Mouse (Mus musculus) megakaryocyte-erythroid progenitor cell, adult 5-6 weeks (primary cell): ENCODE results near the gene Iqcf3. TPM values are rescaled to one million over a fixed set of nuclear protein-coding genes. Genes with fewer than 3 reads are reported as not detected.
"Not testable (repeated sequence)": the region's sequence is repeated elsewhere in the genome, so short reads cannot be mapped to it uniquely, and the experiment has no call there.

Source experiments
- ATAC-seq: replicated peaks from 2 replicates; pipeline ENCODE4 v1.8.0; 2016; ENCODE audit warnings: mild to moderate bottlenecking, inconsistent platforms; ENCODE audit not compliant: severe bottlenecking, poor library complexity, low FRiP score, low TSS enrichment
- total RNA-seq, 2 experiments: library from RNA; stranded (forward) in 1 of 2; stranded (reverse) in 1 of 2; fragments of 200-1000, 215-1000 nt in 1 of 2; fragments of >200 nt in 1 of 2; fragmentation: Nextera tagmentation in 1 of 2; gene quantifications; 2 replicates each; pipeline ENCODE4 v1.2.3; 2014 to 2017

Iqcf3 gene
- total RNA-seq (2014; fragmentation: Nextera tagmentation), result not detected in 2 replicates
- not detected in 2 replicates for total RNA-seq (2017)

DNA sequence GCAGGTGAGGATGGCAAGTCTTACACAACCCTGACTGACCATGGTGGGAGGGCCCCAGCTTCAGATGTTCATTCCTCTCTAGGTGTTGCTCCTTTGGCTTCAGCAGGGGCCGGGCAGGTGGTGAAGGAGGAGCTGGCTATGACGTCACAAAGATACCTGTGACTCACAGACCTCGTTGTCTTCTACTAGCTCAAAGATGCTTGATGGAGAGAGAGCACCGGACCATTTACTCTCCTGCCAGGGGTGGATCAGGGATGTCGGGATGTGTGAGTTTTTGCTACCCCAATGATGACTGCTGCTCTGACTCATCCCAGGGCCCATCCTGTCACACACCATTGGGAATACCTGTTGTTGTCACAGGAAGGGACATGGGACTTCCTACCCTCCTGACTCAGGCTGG lies at the start of gene Iqcf3:
Iqcf3 (minus strand) TSS at position 101 of the 400 bp plus-strand sequence.
- no peak for ATAC-seq

- no peak for ATAC-seq
Measured at GRCm38 (mm10) chr9:106610727-106611126, 49.3 kb upstream of the Iqcf3 start.

GRCm38 (mm10) chr9:106600546-106600945 lies 39.1 kb upstream of the Iqcf3 start:
- no peak for ATAC-seq

DNA sequence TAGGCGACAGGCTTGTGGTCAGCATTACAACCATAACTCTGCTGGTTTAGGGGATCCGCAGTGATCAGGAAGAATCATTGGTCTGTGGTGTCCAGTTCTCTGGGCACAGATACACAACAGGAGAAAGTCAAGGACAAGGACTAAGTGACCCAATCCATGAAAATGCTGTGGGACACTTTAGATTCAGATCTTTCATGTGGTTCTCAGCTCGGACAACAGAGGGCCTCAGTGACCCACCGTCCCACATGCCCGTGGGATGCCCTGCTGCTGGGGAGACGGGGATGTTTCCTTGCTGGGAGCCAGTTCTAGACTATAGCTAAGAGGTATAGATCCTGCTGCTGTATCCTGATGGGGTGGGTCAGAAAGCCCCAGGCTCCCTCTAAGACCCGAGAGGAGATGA lies 37.0 kb upstream of the Iqcf3 start:
- ATAC-seq, result no peak

GRCm38 (mm10) chr9:106595836-106596235 lies 34.4 kb upstream of the Iqcf3 start:
- ATAC-seq, result no peak

DNA sequence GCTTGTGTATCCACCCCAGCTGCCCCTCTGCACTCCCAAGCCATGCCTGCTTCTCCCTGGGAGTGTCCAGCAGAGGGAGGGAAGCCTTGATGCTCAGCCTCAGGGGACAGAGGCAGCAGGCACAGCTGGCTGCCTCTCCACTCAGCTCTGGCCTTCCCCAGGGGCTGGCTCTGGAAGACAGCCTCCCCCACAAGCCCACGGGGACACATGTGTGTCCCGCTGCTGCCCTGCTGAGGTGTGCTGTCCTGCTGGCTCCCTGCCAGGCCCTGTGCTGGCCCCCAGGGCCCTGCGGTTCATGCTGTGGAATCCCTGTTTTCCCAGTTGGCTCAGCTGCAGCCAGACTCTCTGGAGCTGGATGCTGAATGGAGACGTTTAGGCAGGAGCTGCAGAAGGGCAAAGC lies 34.0 kb upstream of the Iqcf3 start:
- not testable (repeated sequence) for ATAC-seq

GRCm38 (mm10) chr9:106592158-106592557 lies 30.7 kb upstream of the Iqcf3 start:
- no peak for ATAC-seq

- no peak for ATAC-seq
Measured at GRCm38 (mm10) chr9:106582552-106582951, 21.1 kb upstream of the Iqcf3 start.

GRCm38 (mm10) chr9:106580016-106580415 lies 18.6 kb upstream of the Iqcf3 start:
- no peak for ATAC-seq

DNA sequence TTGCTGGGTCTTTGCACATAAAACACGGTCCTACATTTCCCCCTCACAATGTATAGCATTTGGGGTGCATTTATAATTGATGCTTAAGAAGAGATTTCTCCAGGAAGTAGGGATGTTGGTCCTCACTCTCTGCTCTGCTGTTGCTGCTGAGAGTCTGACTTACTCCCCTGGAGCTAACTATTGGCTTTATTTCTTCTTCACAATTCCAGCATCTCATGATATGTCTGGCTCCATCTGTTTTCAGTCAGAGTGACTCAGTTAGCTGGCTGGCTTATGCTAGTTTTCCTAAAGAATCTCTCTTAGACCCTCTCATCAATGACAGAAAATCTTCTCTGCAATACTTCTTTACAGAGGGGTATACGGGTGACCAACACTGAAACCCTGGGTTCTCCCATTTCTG lies 14.7 kb upstream of the Iqcf3 start:
- ATAC-seq, result no peak

DNA sequence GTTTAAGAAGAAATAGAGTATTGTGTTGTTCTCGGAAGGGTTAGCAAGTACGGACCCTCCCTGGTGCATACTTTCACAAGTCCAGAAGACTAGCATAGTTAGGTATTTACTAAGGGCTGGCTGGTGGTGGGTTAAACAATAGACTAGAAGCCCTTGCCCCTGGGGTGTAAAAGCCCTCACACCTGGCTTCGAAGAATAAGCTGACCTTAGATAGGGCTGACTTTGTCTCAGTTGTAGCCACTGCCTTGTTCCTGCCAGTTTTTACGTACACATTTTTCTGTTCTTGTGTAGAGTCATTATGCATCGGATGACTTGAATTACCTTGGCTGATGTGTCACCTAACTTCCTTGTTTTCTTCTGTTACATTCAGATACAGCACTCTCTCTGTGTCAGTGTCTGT lies 11.9 kb upstream of the Iqcf3 start:
- ATAC-seq, result no peak

DNA sequence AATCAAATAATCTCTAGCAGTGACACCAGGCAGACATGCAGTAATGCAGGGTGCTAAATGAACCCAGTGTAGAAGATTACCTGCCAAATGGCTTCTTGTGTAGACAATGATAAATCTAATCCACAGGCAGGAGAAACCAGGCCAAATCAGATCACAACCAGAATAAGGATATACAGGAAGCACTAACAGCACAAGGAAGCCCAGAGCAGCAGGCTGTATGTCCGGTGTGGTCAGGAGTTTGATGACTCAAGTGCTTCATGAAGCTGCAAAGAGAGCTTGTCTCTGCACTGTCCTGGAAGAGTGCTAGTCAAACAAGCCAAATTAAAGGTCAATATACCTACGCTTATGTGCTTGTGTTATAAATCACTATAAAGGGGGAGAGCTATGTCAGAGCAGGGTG lies 10.8 kb upstream of the Iqcf3 start:
- ATAC-seq, result no peak

DNA sequence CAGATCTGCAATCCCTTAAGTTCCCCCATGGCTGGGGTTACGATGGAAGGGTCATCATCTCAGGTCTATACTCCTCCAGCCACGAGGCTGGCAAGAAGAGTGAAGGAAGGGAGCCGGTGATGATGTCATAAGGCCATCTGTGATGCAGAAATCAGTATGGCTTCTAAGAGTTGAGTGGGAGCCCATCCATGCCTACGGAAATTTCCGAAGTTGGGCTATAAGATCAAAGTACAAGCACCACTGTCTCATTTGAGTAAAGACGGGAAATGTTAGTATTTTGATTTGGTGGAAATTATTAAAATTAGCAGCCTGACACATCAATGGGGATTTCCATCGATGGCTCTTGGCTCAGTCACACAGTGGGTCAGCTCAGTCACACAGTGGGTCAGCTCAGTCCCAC lies 9.5 kb upstream of the Iqcf3 start, which contains the start of gene Iqcf4:
Iqcf4 (minus strand) TSS at position 101 of the 400 bp plus-strand sequence.
- ATAC-seq, result no peak

- ATAC-seq, result no peak
Measured at GRCm38 (mm10) chr9:106566437-106566836, 5.0 kb upstream of the Iqcf3 start.

DNA sequence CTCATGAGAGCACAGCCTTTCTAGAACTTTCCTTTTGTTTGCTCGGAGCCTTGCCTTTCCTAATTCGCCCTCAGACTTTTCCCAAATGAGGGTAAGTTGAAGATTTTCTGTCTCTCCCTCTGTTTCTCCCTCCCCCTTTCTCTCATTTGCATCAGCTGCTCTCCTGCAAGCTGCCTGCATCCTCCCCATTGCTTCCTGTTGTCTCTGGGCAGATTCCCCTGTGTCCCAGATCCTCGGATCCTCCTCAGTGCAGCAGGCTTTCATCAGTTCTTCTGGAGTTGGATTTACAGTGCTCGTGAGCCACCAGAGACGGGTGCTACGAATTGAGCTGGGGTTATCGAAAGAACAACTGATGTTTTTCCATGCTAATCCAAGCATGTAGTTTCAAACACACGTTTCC lies 2.6 kb upstream of the Iqcf3 start:
- ATAC-seq, result no peak

DNA sequence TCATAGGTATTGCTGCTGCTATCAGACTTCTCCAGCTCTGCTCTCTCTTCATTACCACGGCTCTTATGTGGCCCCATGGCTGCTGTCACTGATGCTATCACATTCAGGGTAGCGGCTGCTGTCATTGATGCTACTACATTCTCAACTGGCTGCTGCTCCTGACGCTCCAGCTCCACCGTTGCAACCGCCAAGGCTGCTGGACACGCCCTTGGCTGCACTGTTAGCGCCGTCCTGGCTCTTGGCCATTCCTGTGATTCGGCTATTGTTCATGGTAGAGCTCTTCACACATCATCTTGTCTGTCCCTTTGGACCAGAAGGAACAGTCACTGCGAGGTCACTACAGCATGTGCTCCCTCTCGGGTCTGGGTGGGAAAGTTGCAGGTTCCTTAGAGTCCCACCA lies 860 bp upstream of the Iqcf3 start:
- no peak for ATAC-seq

DNA sequence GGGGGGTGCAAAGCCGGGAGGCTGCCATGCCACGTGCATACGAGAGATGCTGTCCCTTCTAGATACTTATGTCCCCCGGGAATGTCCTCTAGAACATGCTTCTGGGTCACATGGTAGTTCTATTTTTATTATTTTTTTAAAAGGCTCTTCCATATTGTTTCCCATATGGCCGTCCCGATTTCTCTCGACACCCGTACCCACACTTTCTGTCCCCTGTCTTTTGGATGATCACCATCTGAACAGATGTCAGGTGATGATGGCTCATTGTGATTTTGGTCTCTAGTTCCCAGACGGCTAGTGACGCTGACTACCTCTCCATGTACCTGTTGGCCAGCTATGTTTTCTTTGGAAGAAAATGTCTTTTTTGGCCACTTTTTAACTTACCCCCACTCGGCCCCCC lies 26.5 kb downstream of the Iqcf3 start:
- no peak for ATAC-seq

DNA sequence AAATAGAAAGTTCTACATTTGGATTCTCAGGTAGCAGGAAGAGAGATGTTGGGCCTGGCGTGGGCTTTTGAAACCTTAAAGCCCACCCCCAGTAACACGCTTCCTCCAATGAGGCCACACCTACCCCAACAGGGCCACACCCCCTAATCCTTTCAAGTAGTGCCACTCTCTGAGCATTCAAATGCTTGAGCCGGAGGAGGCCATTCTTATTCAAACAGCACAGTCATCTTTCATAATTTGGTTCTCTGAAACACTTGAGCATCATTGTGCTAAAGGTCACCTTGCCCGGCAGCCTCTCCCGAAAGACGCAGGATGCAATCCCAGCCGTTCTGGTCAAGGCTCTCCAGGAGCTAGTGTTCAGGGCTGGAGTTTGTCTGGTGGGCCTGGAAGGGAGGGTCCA lies 27.1 kb downstream of the Iqcf3 start:
- ATAC-seq, result no peak

DNA sequence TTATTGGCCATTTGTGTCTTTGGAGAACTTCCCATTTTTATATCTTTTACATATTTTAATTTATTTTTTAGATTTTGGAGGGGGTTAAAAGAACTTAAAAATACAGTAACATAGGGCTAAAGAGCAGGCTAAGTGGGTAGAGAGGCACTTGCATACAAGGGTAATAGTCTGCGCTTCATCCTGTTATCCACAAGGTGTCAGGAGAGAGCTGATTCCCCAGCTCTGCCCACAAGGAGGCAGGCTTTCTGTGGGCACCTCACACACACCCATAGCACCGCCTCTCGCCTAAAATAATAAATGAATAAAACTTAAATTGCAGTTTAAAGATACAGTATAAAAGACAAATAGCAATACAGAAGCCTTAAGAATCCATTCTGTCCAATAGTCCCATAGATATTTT lies 29.6 kb downstream of the Iqcf3 start:
- peak; percentile 98 for ATAC-seq

DNA sequence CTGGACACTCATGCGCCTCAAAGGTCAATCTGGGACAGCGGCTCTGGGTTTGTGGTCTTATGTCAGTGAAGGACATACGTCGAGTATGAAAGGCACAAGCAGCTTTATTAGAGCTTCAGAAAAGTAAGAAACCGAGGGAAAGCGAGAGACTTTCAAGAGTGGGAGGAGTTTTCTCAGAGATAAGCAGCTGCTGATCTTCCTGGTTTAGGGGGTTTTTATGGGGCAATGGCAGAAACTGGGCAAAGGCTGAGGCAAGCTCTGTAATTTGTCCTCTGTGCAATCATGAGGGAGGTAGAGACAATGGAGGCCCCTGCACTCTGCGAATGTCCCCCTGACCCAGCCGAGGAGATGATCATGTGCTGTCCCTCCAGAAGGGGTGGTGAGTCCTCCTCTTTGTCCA lies 41.5 kb downstream of the Iqcf3 start:
- peak; percentile 18; the same call in 1 of the 2 replicates for ATAC-seq

- ATAC-seq, result no peak
Measured at GRCm38 (mm10) chr9:106519433-106519832, 42.0 kb downstream of the Iqcf3 start.

DNA sequence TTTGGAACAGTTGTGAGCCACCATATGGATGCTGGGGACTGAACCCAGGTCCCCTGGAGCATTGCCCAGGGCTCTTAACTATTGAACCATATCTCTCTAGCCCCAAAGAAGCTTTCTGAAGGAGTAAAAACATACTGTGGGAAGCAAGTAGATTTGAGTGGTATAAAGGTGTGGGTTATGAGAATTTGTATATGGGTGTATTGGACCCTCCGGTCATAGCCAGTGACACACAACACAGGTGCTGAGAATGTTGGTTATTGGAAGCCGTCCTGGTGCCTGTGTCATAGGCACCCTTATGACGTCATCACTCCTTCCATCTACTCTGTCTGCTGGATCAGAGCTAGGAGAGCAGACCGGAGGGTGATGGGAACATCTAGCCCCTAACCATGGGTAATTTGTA lies 47.2 kb downstream of the Iqcf3 start, which contains the start of gene Iqcf5:
Iqcf5 (plus strand) TSS at position 301 of the 400 bp plus-strand sequence.
- no peak for ATAC-seq
